Mouse (Mus musculus): ENCODE measurements around the gene Acsbg1. TPM values are rescaled to one million over a fixed set of nuclear protein-coding genes. Genes with fewer than 3 reads are reported as not detected.
A peak's percentile ranks its signal among the peaks of the same experiment; 100 is the strongest.
"Not testable (repeated sequence)": the region's sequence is repeated elsewhere in the genome, so short reads cannot be mapped to it uniquely, and the experiment has no call there.

Gene Acsbg1
- polyA plus RNA-seq (2012; ENCODE audit: insufficient read depth, insufficient read length, missing spikeins): 0.38 and 1.3 TPM in 2 replicates

DNA sequence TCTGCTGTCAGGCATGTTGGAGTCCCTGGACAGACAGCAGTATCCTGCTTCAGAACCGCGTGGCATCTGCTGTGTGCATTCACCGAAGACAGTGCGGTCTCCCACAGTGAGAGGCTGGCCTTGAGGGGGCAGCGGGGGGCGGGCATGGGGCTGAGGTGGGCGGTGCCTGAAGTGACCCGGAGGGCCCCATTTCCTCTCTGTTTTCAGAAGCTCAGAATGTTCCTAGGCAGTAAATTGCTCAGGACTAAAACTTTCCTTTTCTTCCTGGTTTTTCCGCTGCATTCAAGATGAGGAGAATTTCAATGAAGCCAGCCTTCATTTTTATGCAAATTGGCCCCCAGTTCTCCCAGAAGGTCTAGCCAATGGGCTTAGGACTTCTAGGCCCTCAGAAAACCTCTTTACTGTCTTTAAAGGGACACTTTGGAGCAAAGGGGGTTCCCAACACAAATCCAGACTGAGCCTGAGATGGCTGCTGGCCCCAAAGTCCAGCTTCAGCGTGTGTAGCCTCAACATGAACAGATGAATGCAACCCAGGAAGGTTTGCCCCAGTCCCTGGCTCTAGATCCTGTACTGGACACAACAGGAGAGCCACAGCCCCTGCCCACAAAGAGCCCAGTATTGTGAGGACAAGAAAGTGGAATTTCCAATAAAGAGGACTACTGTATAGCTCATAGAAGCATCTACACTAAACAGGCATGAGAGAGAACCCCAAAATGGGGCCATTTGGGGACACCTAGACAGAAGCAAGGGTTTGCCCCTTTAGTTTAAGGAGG lies at the start of gene Acsbg1:
TSS of gene Acsbg1 (minus strand) at position 266 of the 773 bp plus-strand sequence.
- H3K4me3 ChIP-seq (ENCODE audit: insufficient read depth, low read depth, low read length): no peak within 1 kb of the TSS
- H3K4me1 ChIP-seq (ENCODE audit: control insufficient read depth, insufficient read depth, insufficient read length, low read length): no peaks in the 10 kb centered on the region
- no peak within 1 kb of the TSS for H3K27ac ChIP-seq (replicated peaks; ENCODE audit: low read depth, low read length)

DNA sequence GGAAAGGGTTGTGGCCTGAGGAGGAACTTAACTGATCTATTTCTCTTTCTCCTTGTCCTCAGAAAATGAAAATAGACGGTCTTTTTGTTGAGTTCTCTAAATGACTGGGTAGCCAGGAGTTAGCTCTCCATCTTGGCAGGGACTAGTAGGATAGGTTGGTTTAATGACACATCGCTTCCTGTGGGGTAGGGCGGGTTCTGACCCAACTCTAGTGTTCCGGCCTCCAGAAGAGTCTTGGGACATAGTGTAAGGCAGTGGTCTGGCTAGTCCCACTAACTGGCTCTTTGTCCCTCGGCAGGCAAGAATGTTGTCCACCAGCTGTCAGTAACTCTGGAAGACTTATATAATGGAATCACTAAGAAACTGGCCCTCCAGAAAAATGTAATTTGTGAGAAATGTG lies 46.4 kb upstream of the Acsbg1 start:
- peaks cover 3% of the 10 kb centered on the region; the same call in 1 of the 2 replicates for H3K4me1 ChIP-seq (ENCODE audit: control insufficient read depth, insufficient read depth, insufficient read length, low read length)
- no peak overlapping the region for H3K4me3 ChIP-seq (ENCODE audit: insufficient read depth, low read depth, low read length)
- no peak overlapping the region for H3K27ac ChIP-seq (replicated peaks; ENCODE audit: low read depth, low read length)

DNA sequence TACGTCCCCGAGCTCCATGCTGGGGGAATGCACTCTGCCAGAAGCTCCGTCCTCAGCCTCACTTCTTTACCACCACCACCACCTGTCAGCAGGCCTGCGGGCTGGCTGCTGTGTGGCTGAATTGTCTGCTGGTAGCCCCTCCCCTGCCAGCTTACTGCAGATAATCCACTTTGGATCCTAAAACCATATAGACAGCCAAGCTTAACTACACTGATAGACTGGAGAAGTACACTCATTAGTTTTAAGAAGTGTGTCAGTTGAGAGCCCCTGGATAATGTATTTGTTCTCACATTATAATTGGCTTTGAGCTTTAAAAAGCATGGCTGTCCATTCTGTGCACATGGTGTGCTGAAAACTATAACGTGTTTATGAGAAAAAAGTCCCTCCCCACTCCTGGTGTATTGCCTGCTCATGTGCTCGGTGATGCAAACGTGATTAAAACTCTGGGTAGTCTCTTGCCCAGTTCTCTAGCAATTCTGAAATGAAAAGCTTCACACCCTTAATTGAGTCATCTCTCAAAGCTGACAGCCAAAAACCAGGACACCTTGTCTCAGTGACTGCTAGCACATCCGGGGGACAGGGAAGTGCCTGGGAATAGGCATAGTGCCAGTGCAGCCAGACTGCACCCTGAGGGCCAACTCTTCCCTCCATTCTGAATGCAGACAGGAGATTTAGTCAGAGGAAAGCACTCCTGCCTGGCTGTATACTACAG lies 45.8 kb upstream of the Acsbg1 start:
- H3K4me3 ChIP-seq (ENCODE audit: insufficient read depth, low read depth, low read length): no peak overlapping the region
- no peak overlapping the region for H3K27ac ChIP-seq (replicated peaks; ENCODE audit: low read depth, low read length)
- H3K4me1 ChIP-seq (ENCODE audit: control insufficient read depth, insufficient read depth, insufficient read length, low read length): peaks cover 9% of the 10 kb centered on the region; the same call in 1 of the 2 replicates

DNA sequence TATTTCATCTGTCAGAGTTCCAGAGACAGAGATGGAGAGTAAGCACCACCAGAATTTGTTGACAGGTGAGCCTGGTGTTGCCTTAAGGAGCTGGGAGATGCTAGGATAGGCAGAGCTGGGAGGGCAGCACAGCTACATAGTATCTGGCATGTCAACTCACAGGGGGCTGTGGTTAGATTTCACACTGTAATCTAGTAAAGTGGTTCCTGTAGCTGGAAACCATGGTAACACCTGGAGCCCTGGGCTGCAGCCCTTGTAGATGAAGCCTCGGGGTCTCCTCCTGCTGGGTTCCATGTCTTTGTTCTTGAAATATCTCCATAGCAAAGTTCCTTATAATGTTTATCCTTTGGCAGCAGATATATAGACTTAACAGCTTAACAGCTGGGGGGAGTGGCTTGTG lies 43.9 kb upstream of the Acsbg1 start:
- Histone ChIP-seq H3K27ac (replicated peaks; ENCODE audit: low read depth, low read length) (no peak overlapping the region), H3K4me1 (ENCODE audit: control insufficient read depth, insufficient read depth, insufficient read length, low read length) (peaks cover 13% of the 10 kb centered on the region; the same call in 1 of the 2 replicates), H3K4me3 (ENCODE audit: insufficient read depth, low read depth, low read length) (no peak overlapping the region)

DNA sequence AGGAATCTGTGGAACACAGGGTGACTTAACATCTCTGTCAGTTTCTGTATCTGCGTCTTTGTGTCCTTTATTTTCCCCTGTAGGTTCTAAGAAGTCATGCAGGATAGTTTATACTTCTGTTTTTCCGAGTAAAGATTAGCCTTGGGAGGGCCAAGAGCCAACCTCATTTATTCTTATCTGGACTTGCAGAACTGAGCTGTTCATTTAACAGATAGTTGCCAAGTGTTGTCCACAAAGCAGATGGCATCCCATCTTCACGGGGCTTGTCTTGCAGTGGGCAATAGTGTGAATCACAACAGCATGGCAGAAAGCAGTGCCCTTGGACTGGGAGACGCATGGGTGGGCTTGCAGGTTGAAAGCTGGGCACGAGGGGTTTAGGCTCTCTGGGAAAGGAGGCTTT lies 42.7 kb upstream of the Acsbg1 start:
- Histone ChIP-seq H3K4me1 (ENCODE audit: control insufficient read depth, insufficient read depth, insufficient read length, low read length) (peaks cover 13% of the 10 kb centered on the region; the same call in 1 of the 2 replicates), H3K27ac (replicated peaks; ENCODE audit: low read depth, low read length) (no peak overlapping the region), H3K4me3 (ENCODE audit: insufficient read depth, low read depth, low read length) (no peak overlapping the region)

DNA sequence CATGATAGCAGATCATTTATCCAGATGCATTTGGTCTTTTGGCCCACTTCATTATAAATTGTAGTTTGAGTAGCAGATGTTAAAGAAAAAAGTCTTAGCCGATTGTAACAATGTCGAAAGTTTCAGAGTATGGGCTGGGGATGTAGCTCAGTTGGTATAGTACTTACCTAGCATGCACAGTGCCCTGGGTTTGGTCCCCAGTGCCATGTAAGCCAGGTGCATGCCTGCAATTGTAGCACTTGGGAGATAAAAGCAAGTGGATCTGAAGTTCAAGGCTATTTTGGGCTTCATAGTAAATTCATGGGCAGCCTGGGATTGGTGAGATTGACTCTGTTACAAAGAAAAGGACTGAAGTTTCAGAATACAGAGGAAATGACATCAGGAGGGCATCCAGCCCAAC lies 40.9 kb upstream of the Acsbg1 start:
- Histone ChIP-seq H3K27ac (replicated peaks; ENCODE audit: low read depth, low read length) (no peak overlapping the region), H3K4me3 (ENCODE audit: insufficient read depth, low read depth, low read length) (no peak overlapping the region; the same call in 1 of the 2 replicates), H3K4me1 (ENCODE audit: control insufficient read depth, insufficient read depth, insufficient read length, low read length) (peaks cover 13% of the 10 kb centered on the region; the same call in 1 of the 2 replicates)

DNA sequence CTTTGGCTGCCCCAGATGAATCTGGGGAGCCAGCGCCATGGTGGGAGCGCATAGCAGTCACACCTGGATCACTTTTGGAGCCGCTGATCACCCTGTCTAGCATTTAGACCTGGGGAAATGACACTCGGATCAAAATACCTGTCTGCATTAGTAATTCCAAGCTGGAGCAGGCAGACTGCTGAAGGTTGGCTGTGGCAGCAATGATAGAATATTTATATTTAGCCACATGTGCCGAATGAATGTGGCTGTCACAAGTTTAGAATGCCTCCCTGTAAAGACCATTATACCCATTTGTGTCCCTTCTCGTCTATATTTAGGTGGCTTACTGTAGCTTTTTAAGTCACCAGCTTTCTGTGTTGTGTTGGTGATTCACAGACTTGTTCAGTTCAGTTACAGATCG lies 39.1 kb upstream of the Acsbg1 start:
- Histone ChIP-seq H3K4me3 (ENCODE audit: insufficient read depth, low read depth, low read length) (peak overlapping the region; percentile 85), H3K4me1 (ENCODE audit: control insufficient read depth, insufficient read depth, insufficient read length, low read length) (peaks cover 13% of the 10 kb centered on the region; the same call in 1 of the 2 replicates), H3K27ac (replicated peaks; ENCODE audit: low read depth, low read length) (peak overlapping the region; percentile 55; the same call in 1 of the 2 replicates)

DNA sequence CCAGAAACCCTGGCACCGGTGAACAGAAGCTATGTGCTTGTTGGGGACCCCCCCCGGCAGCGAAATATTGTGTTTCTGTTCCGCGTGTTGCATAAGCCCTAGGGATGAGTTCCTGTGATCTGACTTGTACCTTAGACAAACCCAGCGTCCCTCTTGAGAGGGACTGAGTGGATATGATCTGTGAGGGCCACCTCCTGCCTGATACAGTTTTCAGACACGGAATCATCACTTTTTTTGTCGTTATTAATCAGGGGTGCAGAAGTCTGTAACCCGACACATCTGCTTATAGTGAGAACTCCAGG lies 38.5 kb upstream of the Acsbg1 start:
- peaks cover 13% of the 10 kb centered on the region; the same call in 1 of the 2 replicates for H3K4me1 ChIP-seq (ENCODE audit: control insufficient read depth, insufficient read depth, insufficient read length, low read length)
- H3K27ac ChIP-seq (replicated peaks; ENCODE audit: low read depth, low read length): peak overlapping the region; percentile 55
- H3K4me3 ChIP-seq (ENCODE audit: insufficient read depth, low read depth, low read length): peak overlapping the region; percentile 85

DNA sequence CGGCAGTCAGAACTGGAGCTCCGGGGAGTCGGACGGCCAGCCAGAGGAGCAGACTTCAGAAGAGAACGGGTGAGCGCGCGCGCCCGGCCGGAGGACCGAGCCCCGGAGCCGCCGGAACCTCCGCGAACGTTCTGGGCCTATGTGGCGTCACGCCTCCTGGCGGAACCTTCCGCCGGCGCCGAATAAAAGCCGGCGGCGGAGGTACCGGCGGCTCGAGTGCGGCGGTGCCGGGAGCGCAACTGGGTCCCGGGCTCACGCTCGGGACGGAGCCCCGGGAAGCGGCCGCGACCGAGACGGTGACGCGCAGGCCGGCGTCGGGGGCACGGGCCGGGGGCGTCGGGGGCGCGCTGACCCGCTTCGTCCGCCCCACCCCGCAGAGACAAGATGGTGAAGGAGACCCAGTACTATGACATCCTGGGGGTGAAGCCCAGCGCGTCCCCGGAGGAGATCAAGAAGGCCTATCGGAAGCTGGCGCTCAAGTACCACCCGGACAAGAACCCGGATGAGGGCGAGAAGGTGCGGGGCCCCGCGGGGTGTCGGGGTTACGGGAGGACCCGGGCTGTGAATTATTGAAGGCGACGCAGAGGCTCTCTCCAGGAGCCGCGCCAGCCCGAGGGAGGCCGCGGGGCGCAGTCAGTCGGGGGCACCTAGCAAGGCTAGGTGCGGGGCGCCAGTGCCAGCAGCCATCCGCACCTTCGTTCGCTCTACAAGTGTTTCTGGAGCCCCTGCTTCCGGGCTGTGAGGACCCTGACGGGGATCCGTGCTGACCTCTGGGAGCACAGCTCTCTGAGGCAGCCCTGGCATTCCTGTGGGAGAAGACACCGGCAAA lies 37.9 kb upstream of the Acsbg1 start:
- Histone ChIP-seq H3K4me3 (ENCODE audit: insufficient read depth, low read depth, low read length) (peak overlapping the region; percentile 85), H3K4me1 (ENCODE audit: control insufficient read depth, insufficient read depth, insufficient read length, low read length) (peaks cover 13% of the 10 kb centered on the region; the same call in 1 of the 2 replicates), H3K27ac (replicated peaks; ENCODE audit: low read depth, low read length) (peak overlapping the region; percentile 76)

DNA sequence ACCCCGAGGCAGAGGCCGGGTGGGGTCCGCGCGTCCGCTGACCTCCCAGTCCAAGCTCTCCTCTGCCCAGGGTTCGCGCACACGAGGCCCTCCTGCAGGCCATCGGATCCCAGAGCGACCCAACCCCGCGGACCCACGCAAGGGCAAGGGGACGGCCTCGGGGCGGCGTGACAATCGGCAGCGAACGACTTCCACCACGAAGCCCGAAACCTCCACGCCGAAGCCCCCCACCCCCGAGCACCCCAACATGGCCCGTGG lies 37.3 kb upstream of the Acsbg1 start:
- peaks cover 13% of the 10 kb centered on the region; the same call in 1 of the 2 replicates for H3K4me1 ChIP-seq (ENCODE audit: control insufficient read depth, insufficient read depth, insufficient read length, low read length)
- peak overlapping the region; percentile 76; the same call in 1 of the 2 replicates for H3K27ac ChIP-seq (replicated peaks; ENCODE audit: low read depth, low read length)
- peak overlapping the region; percentile 85 for H3K4me3 ChIP-seq (ENCODE audit: insufficient read depth, low read depth, low read length)

DNA sequence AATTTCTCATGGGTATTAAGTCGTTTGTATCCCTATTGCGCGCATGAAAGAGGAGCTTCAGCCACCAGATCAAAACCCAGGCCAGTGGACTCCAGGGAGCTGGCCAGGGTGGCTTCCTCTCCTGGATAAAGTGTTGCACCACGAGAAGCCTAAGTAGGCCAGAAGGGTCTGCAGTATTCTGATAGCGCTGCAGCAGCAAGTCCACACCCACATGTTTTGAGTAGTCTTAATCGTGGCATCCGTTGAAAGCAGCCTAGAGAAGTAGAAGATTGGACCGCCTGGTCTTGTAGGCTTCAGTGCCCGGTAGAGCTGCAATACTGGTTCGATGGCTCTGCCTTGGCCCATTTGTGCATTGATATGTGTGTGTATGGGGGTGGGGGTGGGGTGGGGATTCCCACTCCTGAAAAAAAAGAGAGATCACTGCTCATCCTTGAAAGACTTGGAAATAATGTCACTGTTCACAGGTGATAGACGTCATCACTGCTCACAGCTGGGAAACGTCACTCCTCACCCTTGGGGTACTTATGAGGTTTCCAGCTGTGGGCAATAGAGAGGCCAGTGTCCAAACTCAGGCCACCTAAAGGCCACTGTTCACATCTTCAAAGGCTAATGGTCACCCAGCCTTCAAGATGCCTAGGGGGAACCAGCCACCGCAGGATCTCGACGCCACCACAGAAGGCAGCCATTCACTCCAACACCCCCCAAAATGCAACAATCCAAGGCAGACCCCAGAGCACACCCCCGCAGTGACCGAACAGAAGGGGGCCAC lies 36.8 kb upstream of the Acsbg1 start, which contains the start of gene Dnaja4:
TSS of gene Dnaja4 (plus strand) at position 556 of the 769 bp plus-strand sequence.
- Histone ChIP-seq H3K27ac (replicated peaks; ENCODE audit: low read depth, low read length) (peak within 1 kb of the TSS; percentile 76), H3K4me3 (ENCODE audit: insufficient read depth, low read depth, low read length) (peak within 1 kb of the TSS; percentile 85), H3K4me1 (ENCODE audit: control insufficient read depth, insufficient read depth, insufficient read length, low read length) (peaks cover 9% of the 10 kb centered on the region; the same call in 1 of the 2 replicates)

DNA sequence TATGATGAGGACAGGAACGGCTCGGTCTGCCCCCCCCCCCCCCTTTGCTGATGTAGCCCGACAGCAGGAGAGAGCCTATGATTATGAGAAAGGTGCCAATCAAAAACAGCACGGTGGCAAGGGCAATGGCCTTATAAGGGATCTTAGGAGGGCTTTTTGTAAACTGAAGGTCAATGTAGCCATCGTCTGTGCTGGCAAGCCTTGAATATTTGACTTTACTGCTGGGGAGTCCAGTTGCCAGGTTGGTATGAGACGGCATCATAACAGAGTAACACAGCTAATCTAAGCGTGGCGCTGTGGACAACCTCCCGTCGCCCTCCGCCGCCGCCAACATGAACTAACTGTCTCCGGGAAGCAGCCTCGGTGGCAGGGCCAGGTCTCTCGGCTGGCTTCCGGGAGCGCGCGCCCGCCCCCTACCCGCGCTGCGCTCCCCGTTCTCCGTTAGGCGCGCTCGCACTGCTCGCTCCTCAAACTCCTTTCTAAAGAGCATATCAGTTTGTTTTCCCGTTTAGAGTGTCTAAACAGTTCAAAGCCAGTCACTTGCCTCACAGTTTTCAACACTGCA lies 29.7 kb upstream of the Acsbg1 start:
- peak overlapping the region; percentile 38; the same call in 1 of the 2 replicates for H3K4me3 ChIP-seq (ENCODE audit: insufficient read depth, low read depth, low read length)
- H3K4me1 ChIP-seq (ENCODE audit: control insufficient read depth, insufficient read depth, insufficient read length, low read length); H3K27ac ChIP-seq (replicated peaks; ENCODE audit: low read depth, low read length): not testable (repeated sequence)

DNA sequence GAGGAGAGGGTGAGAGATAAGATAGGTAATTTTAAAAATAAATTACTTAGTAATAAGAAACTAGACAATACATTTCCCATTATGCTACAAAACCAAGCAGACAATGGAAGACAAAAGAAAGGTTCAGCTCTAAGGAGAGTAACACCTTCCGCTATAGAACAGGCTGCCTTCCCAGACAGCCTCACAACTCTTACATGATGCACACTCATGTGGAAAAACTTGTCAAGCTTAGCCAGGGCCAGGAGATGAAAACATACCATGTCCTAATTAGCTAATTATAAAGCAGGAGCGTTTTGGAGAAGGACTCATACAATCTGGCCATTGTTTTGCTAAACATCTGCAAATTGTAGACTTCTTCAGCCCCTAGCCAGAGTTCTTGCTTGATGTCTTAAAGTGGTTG lies 29.0 kb upstream of the Acsbg1 start:
- not testable (repeated sequence) for H3K4me3 ChIP-seq (ENCODE audit: insufficient read depth, low read depth, low read length); H3K4me1 ChIP-seq (ENCODE audit: control insufficient read depth, insufficient read depth, insufficient read length, low read length); H3K27ac ChIP-seq (replicated peaks; ENCODE audit: low read depth, low read length)

DNA sequence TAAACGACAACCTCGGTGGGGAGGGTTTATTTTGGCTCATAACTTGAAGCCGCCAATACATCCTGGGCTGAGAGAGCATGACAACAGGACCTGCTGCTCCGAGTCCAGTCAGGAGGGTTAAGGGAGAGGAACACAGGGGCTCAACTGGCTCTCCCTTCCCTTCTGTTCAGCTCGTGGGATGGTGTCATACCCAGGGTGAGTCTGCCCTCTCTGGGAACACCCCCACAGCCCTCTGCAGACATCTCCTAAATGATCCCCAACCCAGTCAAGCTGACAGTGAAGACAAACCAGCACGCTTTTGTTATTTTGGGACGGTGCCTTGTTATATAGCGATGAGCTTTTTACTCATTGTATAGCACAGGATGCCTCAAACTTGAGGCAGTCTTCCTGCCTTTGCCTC lies 27.8 kb upstream of the Acsbg1 start:
- Histone ChIP-seq H3K27ac (replicated peaks; ENCODE audit: low read depth, low read length) (no peak overlapping the region), H3K4me3 (ENCODE audit: insufficient read depth, low read depth, low read length) (no peak overlapping the region), H3K4me1 (ENCODE audit: control insufficient read depth, insufficient read depth, insufficient read length, low read length) (no peaks in the 10 kb centered on the region)
